Mouse (Mus musculus) limb, embryonic 10.5 days (tissue): ENCODE results near the gene Fndc9. TPM values are rescaled to one million over a fixed set of nuclear protein-coding genes. Genes with fewer than 3 reads are reported as not detected.

Experiments
- DNase-seq: peaks from one replicate; pipeline ENCODE4 v3.0.0-alpha.2; 2017; ENCODE audit warnings: low spot score
- H3K27ac ChIP-seq: fragments of 300-500 bp; sonication (generic); 2 replicates; pipeline ENCODE4 v1.5.1; 2016; ENCODE audit warnings: mild to moderate bottlenecking
- H3K27me3 ChIP-seq: fragments of 300-500 bp; sonication (generic); 2 replicates; pipeline ENCODE4 v1.6.1; 2016; ENCODE audit warnings: low read depth, mild to moderate bottlenecking; ENCODE audit not compliant: poor library complexity, severe bottlenecking
- H3K36me3 ChIP-seq: fragments of 300-500 bp; sonication (generic); 2 replicates; pipeline ENCODE4 v1.6.1; 2016; ENCODE audit warnings: mild to moderate bottlenecking, moderate library complexity
- H3K4me1 ChIP-seq: fragments of 300-500 bp; sonication (generic); 2 replicates; pipeline ENCODE4 v1.6.1; 2016
- H3K4me3 ChIP-seq: fragments of 300-500 bp; sonication (generic); 2 replicates; pipeline ENCODE4 v1.5.1; 2016; ENCODE audit warnings: mild to moderate bottlenecking, moderate library complexity
- H3K9me3 ChIP-seq: fragments of 300-500 bp; sonication (generic); replicated peaks from 2 replicates; pipeline ENCODE4 v1.6.1; 2016; ENCODE audit warnings: mild to moderate bottlenecking
- WGBS: fragments of 180-500 bp; shearing (Covaris S2); methylation state at CpG from one replicate; pipeline ENCODE4 v1.1.7; 2016; 5-methylcytosine and 5-hydroxymethylcytosine counted together
- polyA plus RNA-seq: library from polyadenylated mRNA; unstranded; fragments of >200 nt; fragmentation: Nextera tagmentation; extraction: Ambion mirVana; gene quantifications from 2 replicates; pipeline ENCODE4 v1.2.1, GENCODE M21; 2016

The Fndc9 gene
- polyA plus RNA-seq, 1 experiment from 2014 or later = 0.11 TPM

GRCm38 (mm10) chr11:46289022-46289421 lies 53.7 kb downstream of the Fndc9 start:
- Histone ChIP-seq H3K4me1 (peaks cover 8% of the 10 kb centered on the region), H3K36me3 (peaks cover 4% of the 10 kb centered on the region; the same call in 1 of the 2 replicates), H3K9me3 (no peaks in the 10 kb centered on the region), H3K27me3 (no peaks in the 10 kb centered on the region), H3K27ac (no peak overlapping the region), H3K4me3 (no peak overlapping the region)
- no peak for DNase-seq
- 91% methylated on average over 4 of the region's 4 CpGs for WGBS

Other genes with a start within 250 kb of the Fndc9 start
- 2.9 and 4.7 TPM in 2 replicates for gene Gm12166, start 183.2 kb upstream of the Fndc9 start, polyA plus RNA-seq
- 10.8 and 14.4 TPM in 2 replicates for gene Adam19, start 179.5 kb upstream of the Fndc9 start, polyA plus RNA-seq
- 0.36 TPM in 2 replicates for gene Nipal4, start 69.0 kb upstream of the Fndc9 start, polyA plus RNA-seq
- gene Cyfip2, start 77.3 kb downstream of the Fndc9 start, polyA plus RNA-seq = 9.7 and 14.7 TPM in 2 replicates
- gene Itk, start 154.0 kb downstream of the Fndc9 start, polyA plus RNA-seq = not detected in 2 replicates
- gene Fam71b, start 161.0 kb downstream of the Fndc9 start, polyA plus RNA-seq = not detected in 2 replicates
- gene Med7, start 201.4 kb downstream of the Fndc9 start, polyA plus RNA-seq = 93.7 and 97.6 TPM in 2 replicates
- 0.13 TPM in 1 of 2 replicates, not detected in the other for gene Havcr2, start 219.4 kb downstream of the Fndc9 start, polyA plus RNA-seq